ENCODE assay signal across 9 mouse cellular contexts in genomic region chr2:156488166-156488814, GRCm38 (mm10). TPM values are rescaled to one million over a fixed set of nuclear protein-coding genes. Genes with fewer than 3 reads are reported as not detected.
DNase-seq lines count a peak whose midpoint lies in the region; ATAC-seq and TF ChIP-seq lines count a peak whose summit lies in the region.
"Had no signal": no experiment of that assay in that cellular context is flagged by ENCODE, and none has a peak within 500 bp of the region (broad histone marks: within the 10 kb centered on the region; RNA-seq: fewer than 3 reads in every experiment).

No protein-coding gene starts in this region.

- H3K79me2 ChIP-seq in myocyte (ENCODE audit: control insufficient read depth, insufficient read depth) = peaks cover 20% of the 10 kb centered on the region

- no peak overlapping the region for H3K4me3 ChIP-seq in forebrain, embryonic 10.5 days
- H3K4me3 ChIP-seq in forebrain, embryonic 13.5 days = no peak overlapping the region
- no peak overlapping the region for H3K4me3 ChIP-seq in neural tube, embryonic 13.5 days
- no peak overlapping the region for H3K4me3 ChIP-seq in cortical plate, adult 2 months (ENCODE audit: insufficient read depth, low read length)
- no peak overlapping the region for H3K4me3 ChIP-seq in myocyte

- peak overlapping the region; percentile 56 for H3K27ac ChIP-seq in forebrain, embryonic 10.5 days
- H3K27ac ChIP-seq in forebrain, embryonic 13.5 days = no peak overlapping the region
- peak overlapping the region; percentile 23; the same call in 1 of the 2 replicates for H3K27ac ChIP-seq in neural tube, embryonic 13.5 days (replicated peaks)
- H3K27ac ChIP-seq in cortical plate, adult 2 months (ENCODE audit: insufficient read depth, low read length) = 0 out of 2 replicates have a peak overlapping the region, but pooled peaks have one; percentile 2

- ATAC-seq in forebrain, embryonic 13.5 days = no peak
- no peak; the same call in 1 of the 2 replicates for ATAC-seq in neural tube, embryonic 13.5 days (ENCODE audit: low read depth)

- TF ChIP-seq POLR2A in cortical plate, adult 2 months (IDR thresholded peaks at IDR 0.05; ENCODE audit: extremely low read depth, insufficient read depth, low read length) = no peak
- TF ChIP-seq POLR2A in myocyte (IDR thresholded peaks at IDR 0.05; ENCODE audit: insufficient read length, low read depth) = no peak

- H3K27me3 ChIP-seq in forebrain, embryonic 10.5 days (ENCODE audit: poor library complexity, severe bottlenecking) = peaks cover 6% of the 10 kb centered on the region; the same call in 1 of the 2 replicates
- H3K27me3 ChIP-seq in forebrain, embryonic 13.5 days = no peaks in the 10 kb centered on the region
- H3K27me3 ChIP-seq in neural tube, embryonic 13.5 days = no peaks in the 10 kb centered on the region
- H3K27me3 ChIP-seq in myocyte (ENCODE audit: control insufficient read depth, insufficient read depth, insufficient read length) = no peaks in the 10 kb centered on the region

- H3K4me1 ChIP-seq in forebrain, embryonic 10.5 days = peaks cover 24% of the 10 kb centered on the region
- peaks cover 13% of the 10 kb centered on the region for H3K4me1 ChIP-seq in forebrain, embryonic 13.5 days
- peaks cover 20% of the 10 kb centered on the region for H3K4me1 ChIP-seq in neural tube, embryonic 13.5 days (replicated peaks)
- H3K4me1 ChIP-seq in cortical plate, adult 2 months (ENCODE audit: control insufficient read depth, insufficient read depth, low read length) = peaks cover 20% of the 10 kb centered on the region

- WGBS in forebrain, embryonic 10.5 days = 79% methylated on average over 8 of the region's 8 CpGs
- 69% methylated on average over 8 of the region's 8 CpGs for WGBS in forebrain, embryonic 13.5 days
- 79% methylated on average over 8 of the region's 8 CpGs for WGBS in neural tube, embryonic 13.5 days

- H3ac ChIP-seq in myocyte (ENCODE audit: control insufficient read depth, insufficient read length) = no peak overlapping the region

- no peak overlapping the region for H3K4me2 ChIP-seq in forebrain, embryonic 13.5 days
- no peak overlapping the region for H3K4me2 ChIP-seq in neural tube, embryonic 13.5 days
- H3K4me2 ChIP-seq in myocyte (ENCODE audit: low read depth) = peak overlapping the region; percentile 63

- H3K9me3 ChIP-seq in forebrain, embryonic 10.5 days = peaks cover 16% of the 10 kb centered on the region
- no peaks in the 10 kb centered on the region for H3K9me3 ChIP-seq in forebrain, embryonic 13.5 days (replicated peaks)
- H3K9me3 ChIP-seq in neural tube, embryonic 13.5 days = 0 out of 2 replicates have a peak, but pooled peaks cover 7% of the 10 kb centered on the region

- DNase-seq in forebrain, embryonic 10.5 days (ENCODE audit: extremely low spot score, low spot score) = no peak
- no peak for DNase-seq in neural tube, embryonic 10.5 days (ENCODE audit: extremely low spot score, low spot score)
- no peak for DNase-seq in right cerebral cortex, postnatal 4 days
- DNase-seq in left cerebral cortex, adult 9 months (ENCODE audit: low spot score in 2 of 2) = no peak
- DNase-seq: thymus, postnatal 4 days had no signal

- no peak overlapping the region for H3K9ac ChIP-seq in forebrain, embryonic 13.5 days
- H3K9ac ChIP-seq in neural tube, embryonic 13.5 days = no peak overlapping the region

- TF ChIP-seq CTCF in cortical plate, adult 2 months (IDR thresholded peaks at IDR 0.05; ENCODE audit: extremely low read depth, insufficient read depth, low read length) = no peak

- H3K36me3 ChIP-seq in forebrain, embryonic 10.5 days (replicated peaks) = 0 out of 2 replicates have a peak, but pooled peaks cover 8% of the 10 kb centered on the region
- peaks cover 5% of the 10 kb centered on the region; the same call in 1 of the 2 replicates for H3K36me3 ChIP-seq in forebrain, embryonic 13.5 days (ENCODE audit: poor library complexity, severe bottlenecking)
- H3K36me3 ChIP-seq in neural tube, embryonic 13.5 days = 0 out of 2 replicates have a peak, but pooled peaks cover 4% of the 10 kb centered on the region
- no peaks in the 10 kb centered on the region for H3K36me3 ChIP-seq in myocyte (ENCODE audit: control insufficient read depth, insufficient read depth)

TF ChIP-seq in myocyte, 11 proteins besides CTCF, POLR2A, EP300 and RAD21:
- TF ChIP-seq USF1 (IDR thresholded peaks at IDR 0.05; ENCODE audit: low read depth) (peak; percentile 77), MYOD1 (IDR thresholded peaks at IDR 0.05; ENCODE audit: control insufficient read depth in 1 of 3, insufficient read length in 2 of 3, low read depth in 2 of 3) (no peak)
TF ChIP-seq in myocyte: peak in this region for 1.

RNA-seq across cellular contexts. Expression of gene Aar2, which starts 59.1 kb away (rescaled TPM):
- 51.6 and 53.4 TPM in 2 replicates for polyA plus RNA-seq in forebrain, embryonic 10.5 days (2016; fragmentation: Nextera tagmentation; extraction: Ambion mirVana)
- polyA plus RNA-seq in forebrain, embryonic 13.5 days (2015; fragmentation: Nextera tagmentation; extraction: Ambion mirVana) = 38.5 and 46.0 TPM in 2 replicates
- polyA plus RNA-seq in neural tube, embryonic 13.5 days (2015; fragmentation: Nextera tagmentation; extraction: Ambion mirVana) = 41.9 and 44.8 TPM in 2 replicates
- polyA plus RNA-seq in cortical plate, adult 2 months (2012; rRNA removed) = 30.2 and 30.8 TPM in 2 replicates
- 22.4 TPM for polyA plus RNA-seq in myocyte (2012; fragmentation: generic; extraction: Trizol)
